Mouse (Mus musculus) midbrain, embryonic 10.5 days (tissue): Measurements from ENCODE around the gene Gnai2. TPM values are rescaled to one million over a fixed set of nuclear protein-coding genes. Genes with fewer than 3 reads are reported as not detected.

Experiments
- DNase-seq: peaks from one replicate; pipeline ENCODE4 v3.0.0-alpha.2; 2017; ENCODE audit warnings: low spot score
- H3K27ac ChIP-seq: fragments of 300-500 bp; sonication (generic); replicated peaks from 2 replicates; pipeline ENCODE4 v1.5.1; 2016; ENCODE audit warnings: mild to moderate bottlenecking
- H3K27me3 ChIP-seq: fragments of 300-500 bp; sonication (generic); 2 replicates; pipeline ENCODE4 v1.6.1; 2016; ENCODE audit warnings: low read depth, mild to moderate bottlenecking; ENCODE audit not compliant: poor library complexity, severe bottlenecking
- H3K36me3 ChIP-seq: fragments of 300-500 bp; sonication (generic); 2 replicates; pipeline ENCODE4 v1.6.1; 2016; ENCODE audit warnings: mild to moderate bottlenecking, moderate library complexity
- H3K4me1 ChIP-seq: fragments of 300-500 bp; sonication (generic); 2 replicates; pipeline ENCODE4 v1.6.1; 2016
- H3K4me3 ChIP-seq: fragments of 300-500 bp; sonication (generic); 2 replicates; pipeline ENCODE4 v1.5.1; 2016; ENCODE audit warnings: mild to moderate bottlenecking, moderate library complexity
- H3K9me3 ChIP-seq: fragments of 300-500 bp; sonication (generic); replicated peaks from 2 replicates; pipeline ENCODE4 v1.6.1; 2016; ENCODE audit warnings: mild to moderate bottlenecking
- WGBS: fragments of 180-500 bp; shearing (Covaris S2); methylation state at CpG from one replicate; pipeline ENCODE4 v1.1.7; 2016; 5-methylcytosine and 5-hydroxymethylcytosine counted together
- polyA plus RNA-seq: library from polyadenylated mRNA; unstranded; fragments of >200 nt; fragmentation: Nextera tagmentation; extraction: Ambion mirVana; gene quantifications from 2 replicates; pipeline ENCODE4 v1.2.1, GENCODE M21; 2016

Gnai2 gene
- polyA plus RNA-seq, 1 experiment from 2014 or later, result 629 TPM

DNA sequence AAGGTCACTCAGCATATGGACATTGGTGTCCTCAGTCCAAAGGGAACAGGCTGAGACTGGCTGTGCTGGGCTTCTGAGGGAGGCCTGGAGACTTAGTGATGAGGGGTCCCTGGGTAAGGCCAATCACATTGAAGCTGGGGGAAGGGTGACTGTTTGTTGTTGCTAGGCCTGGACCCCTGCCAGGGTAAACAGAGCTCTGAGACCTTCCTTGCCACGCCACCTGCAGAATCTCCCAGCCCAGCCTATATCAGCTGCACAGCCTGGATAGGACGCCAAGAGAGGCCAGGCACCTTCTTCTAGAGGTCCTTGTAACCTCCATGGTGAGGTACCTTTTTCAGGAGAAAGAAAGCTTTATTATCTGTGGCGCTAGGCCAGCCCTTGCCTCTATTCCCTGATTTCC, 33.7 kb upstream of the Gnai2 start:
- Histone ChIP-seq H3K27me3 (peaks cover 55% of the 10 kb centered on the region), H3K9me3 (no peaks in the 10 kb centered on the region), H3K4me3 (no peak overlapping the region), H3K36me3 (no peaks in the 10 kb centered on the region), H3K27ac (no peak overlapping the region; the same call in 1 of the 2 replicates), H3K4me1 (peaks cover 64% of the 10 kb centered on the region)
- DNase-seq, result no peak
- WGBS, result 64% methylated on average over 3 of the region's 3 CpGs

- H3K4me1 ChIP-seq, result peaks cover 73% of the 10 kb centered on the region
- 21% methylated on average over 8 of the region's 8 CpGs for WGBS
- H3K27me3 ChIP-seq, result peaks cover 51% of the 10 kb centered on the region
- peak overlapping the region; percentile 84 for H3K27ac ChIP-seq
- peak; percentile 38 for DNase-seq
- peak overlapping the region; percentile 65 for H3K4me3 ChIP-seq
- H3K9me3 ChIP-seq, result no peaks in the 10 kb centered on the region
- no peaks in the 10 kb centered on the region for H3K36me3 ChIP-seq
Observed at GRCm38 (mm10) chr9:107668011-107668410, 32.8 kb upstream of the Gnai2 start.

- Histone ChIP-seq H3K27ac (peak overlapping the region; percentile 84), H3K9me3 (no peaks in the 10 kb centered on the region), H3K4me1 (peaks cover 81% of the 10 kb centered on the region), H3K36me3 (no peaks in the 10 kb centered on the region), H3K4me3 (peak overlapping the region; percentile 65), H3K27me3 (peaks cover 51% of the 10 kb centered on the region)
- DNase-seq, result peak; percentile 87
- WGBS, result under 1% methylated on average over 24 of the region's 24 CpGs
Observed at GRCm38 (mm10) chr9:107667219-107667618, 32.1 kb upstream of the Gnai2 start.

DNA sequence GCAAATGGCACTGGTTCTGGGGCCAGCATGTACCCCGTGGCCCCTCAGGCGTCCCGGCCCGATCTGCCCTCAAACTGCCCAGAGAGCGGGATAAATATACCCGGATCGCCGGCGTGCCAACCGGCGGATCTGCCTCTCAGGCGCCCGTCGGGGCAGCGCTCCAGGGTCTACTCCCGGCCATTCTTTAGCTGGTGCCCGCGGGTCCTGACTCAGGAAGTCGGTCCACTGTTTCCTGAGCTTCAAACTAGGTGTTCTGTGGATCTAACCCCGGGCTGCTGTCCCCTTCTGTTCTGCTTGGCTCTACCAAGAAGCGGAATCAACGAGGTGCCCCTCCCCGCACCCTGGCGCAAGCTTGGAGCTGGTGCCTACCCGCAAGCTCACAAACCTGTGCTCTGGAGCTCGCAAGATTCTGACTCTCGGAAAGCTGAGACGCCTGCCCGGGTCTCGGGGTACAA, 31.6 kb upstream of the Gnai2 start:
- Histone ChIP-seq H3K36me3 (no peaks in the 10 kb centered on the region), H3K4me1 (peaks cover 82% of the 10 kb centered on the region), H3K27me3 (peaks cover 51% of the 10 kb centered on the region), H3K27ac (peak overlapping the region; percentile 84), H3K9me3 (no peaks in the 10 kb centered on the region), H3K4me3 (peak overlapping the region; percentile 65)
- under 1% methylated on average over 30 of the region's 30 CpGs for WGBS
- no peak for DNase-seq

- Histone ChIP-seq H3K4me1 (peaks cover 78% of the 10 kb centered on the region), H3K27me3 (peaks cover 51% of the 10 kb centered on the region), H3K36me3 (no peaks in the 10 kb centered on the region), H3K4me3 (peak overlapping the region; percentile 65), H3K27ac (no peak overlapping the region), H3K9me3 (no peaks in the 10 kb centered on the region)
- no peak for DNase-seq
- WGBS, result 88% methylated on average over 7 of the region's 7 CpGs
Observed at GRCm38 (mm10) chr9:107665308-107665707, 30.1 kb upstream of the Gnai2 start.

DNA sequence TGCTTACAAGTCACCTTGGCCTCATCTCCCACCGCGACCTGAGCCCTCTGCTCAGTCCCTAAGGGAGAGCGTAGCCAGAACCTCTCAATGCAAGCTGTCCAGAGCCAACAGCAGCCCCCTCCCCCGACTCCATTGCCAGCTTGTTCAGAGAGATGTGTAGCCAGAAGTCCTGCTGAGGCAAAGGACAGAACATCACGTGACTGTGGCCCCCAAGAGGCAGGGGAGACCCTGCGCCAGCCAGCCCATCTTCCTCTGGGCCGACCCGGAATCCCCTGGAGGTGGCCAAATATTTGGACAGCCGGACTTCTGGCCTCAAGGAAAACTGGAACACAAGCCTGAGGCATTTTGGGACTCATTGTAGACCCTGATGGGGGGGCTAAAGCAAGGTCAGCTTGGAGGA, 28.4 kb upstream of the Gnai2 start:
- peaks cover 66% of the 10 kb centered on the region for H3K4me1 ChIP-seq
- peaks cover 3% of the 10 kb centered on the region; the same call in 1 of the 2 replicates for H3K36me3 ChIP-seq
- DNase-seq, result peak; percentile 49
- no peaks in the 10 kb centered on the region for H3K9me3 ChIP-seq
- peaks cover 48% of the 10 kb centered on the region for H3K27me3 ChIP-seq
- peak overlapping the region; percentile 72 for H3K27ac ChIP-seq
- 42% methylated on average over 9 of the region's 9 CpGs for WGBS
- no peak overlapping the region; the same call in 1 of the 2 replicates for H3K4me3 ChIP-seq

GRCm38 (mm10) chr9:107662342-107662741, 27.2 kb upstream of the Gnai2 start:
- peaks cover 59% of the 10 kb centered on the region for H3K4me1 ChIP-seq
- H3K27me3 ChIP-seq, result peaks cover 36% of the 10 kb centered on the region
- DNase-seq, result no peak
- peaks cover 6% of the 10 kb centered on the region; the same call in 1 of the 2 replicates for H3K36me3 ChIP-seq
- WGBS, result 91% methylated on average over 8 of the region's 8 CpGs
- no peak overlapping the region for H3K4me3 ChIP-seq
- H3K9me3 ChIP-seq, result no peaks in the 10 kb centered on the region
- peak overlapping the region; percentile 72 for H3K27ac ChIP-seq

- H3K36me3 ChIP-seq, result peaks cover 12% of the 10 kb centered on the region; the same call in 1 of the 2 replicates
- peaks cover 21% of the 10 kb centered on the region for H3K27me3 ChIP-seq
- H3K4me3 ChIP-seq, result no peak overlapping the region
- no peak for DNase-seq
- peaks cover 46% of the 10 kb centered on the region for H3K4me1 ChIP-seq
- H3K9me3 ChIP-seq, result no peaks in the 10 kb centered on the region
- H3K27ac ChIP-seq, result no peak overlapping the region
- 86% methylated on average over 3 of the region's 3 CpGs for WGBS
Observed at GRCm38 (mm10) chr9:107660777-107661176, 25.6 kb upstream of the Gnai2 start.

- peak overlapping the region; percentile 55; the same call in 1 of the 2 replicates for H3K27ac ChIP-seq
- H3K27me3 ChIP-seq, result peaks cover 13% of the 10 kb centered on the region
- H3K4me3 ChIP-seq, result 0 out of 2 replicates have a peak overlapping the region, but pooled peaks have one; percentile 7
- H3K4me1 ChIP-seq, result peaks cover 38% of the 10 kb centered on the region
- no peaks in the 10 kb centered on the region for H3K9me3 ChIP-seq
- 89% methylated on average over 3 of the region's 3 CpGs for WGBS
- peaks cover 12% of the 10 kb centered on the region; the same call in 1 of the 2 replicates for H3K36me3 ChIP-seq
- DNase-seq, result no peak
Observed at GRCm38 (mm10) chr9:107659961-107660360, 24.8 kb upstream of the Gnai2 start.

- DNase-seq, result no peak
- 92% methylated on average over 10 of the region's 10 CpGs for WGBS
- peaks cover 35% of the 10 kb centered on the region for H3K4me1 ChIP-seq
- peak overlapping the region; percentile 55; the same call in 1 of the 2 replicates for H3K27ac ChIP-seq
- 0 out of 2 replicates have a peak overlapping the region, but pooled peaks have one; percentile 7 for H3K4me3 ChIP-seq
- no peaks in the 10 kb centered on the region for H3K9me3 ChIP-seq
- H3K27me3 ChIP-seq, result 0 out of 2 replicates have a peak, but pooled peaks cover 10% of the 10 kb centered on the region
- H3K36me3 ChIP-seq, result peaks cover 12% of the 10 kb centered on the region; the same call in 1 of the 2 replicates
Observed at GRCm38 (mm10) chr9:107659551-107659950, 24.4 kb upstream of the Gnai2 start.

DNA sequence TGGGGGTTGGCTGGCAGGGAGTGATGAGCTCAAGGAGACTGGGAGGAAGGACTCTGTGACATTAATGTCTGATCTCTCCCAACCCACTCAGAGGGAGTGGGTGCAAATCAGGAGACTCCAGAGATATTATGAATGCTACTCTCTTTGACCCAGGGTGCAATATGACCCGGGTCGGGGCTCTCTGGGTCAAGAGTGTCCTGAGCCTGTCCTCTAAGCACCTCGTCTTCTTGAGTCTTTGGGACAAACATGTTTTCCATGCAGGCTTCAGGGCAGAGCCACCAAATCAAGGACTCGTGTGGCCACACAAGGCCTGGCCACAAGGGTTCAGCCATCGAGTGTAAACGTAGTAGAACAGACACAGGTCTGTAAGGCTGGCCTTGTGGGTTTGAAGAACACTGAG, 22.9 kb upstream of the Gnai2 start:
- Histone ChIP-seq H3K27ac (no peak overlapping the region), H3K4me3 (no peak overlapping the region), H3K4me1 (peaks cover 24% of the 10 kb centered on the region), H3K9me3 (no peaks in the 10 kb centered on the region), H3K27me3 (0 out of 2 replicates have a peak, but pooled peaks cover 10% of the 10 kb centered on the region), H3K36me3 (peaks cover 12% of the 10 kb centered on the region; the same call in 1 of the 2 replicates)
- 89% methylated on average over 6 of the region's 6 CpGs for WGBS
- no peak for DNase-seq

DNA sequence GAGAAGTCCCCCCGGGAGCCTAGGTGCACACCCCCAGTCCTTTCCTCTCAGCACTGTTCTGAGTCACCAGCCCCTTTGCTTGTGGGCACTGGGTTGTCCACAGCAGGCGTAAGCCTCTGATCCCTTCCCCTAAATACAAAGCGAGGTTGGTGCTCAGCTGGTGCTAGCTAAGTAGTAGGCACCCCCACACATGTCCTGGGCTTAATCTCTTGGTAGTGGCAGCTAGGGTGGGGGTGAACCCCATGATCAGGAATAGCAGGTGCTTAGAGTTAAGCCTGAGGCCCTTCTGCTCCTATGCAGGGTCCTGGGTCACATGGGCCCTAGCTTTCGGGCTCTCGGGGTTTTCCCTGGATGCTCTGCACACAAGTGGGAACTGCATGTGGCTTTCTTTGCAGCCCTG, 22.0 kb upstream of the Gnai2 start:
- no peak for DNase-seq
- Histone ChIP-seq H3K36me3 (peaks cover 12% of the 10 kb centered on the region; the same call in 1 of the 2 replicates), H3K9me3 (no peaks in the 10 kb centered on the region), H3K27ac (no peak overlapping the region), H3K27me3 (0 out of 2 replicates have a peak, but pooled peaks cover 10% of the 10 kb centered on the region), H3K4me1 (peaks cover 15% of the 10 kb centered on the region), H3K4me3 (no peak overlapping the region)
- WGBS, result 87% methylated on average over 5 of the region's 5 CpGs

DNA sequence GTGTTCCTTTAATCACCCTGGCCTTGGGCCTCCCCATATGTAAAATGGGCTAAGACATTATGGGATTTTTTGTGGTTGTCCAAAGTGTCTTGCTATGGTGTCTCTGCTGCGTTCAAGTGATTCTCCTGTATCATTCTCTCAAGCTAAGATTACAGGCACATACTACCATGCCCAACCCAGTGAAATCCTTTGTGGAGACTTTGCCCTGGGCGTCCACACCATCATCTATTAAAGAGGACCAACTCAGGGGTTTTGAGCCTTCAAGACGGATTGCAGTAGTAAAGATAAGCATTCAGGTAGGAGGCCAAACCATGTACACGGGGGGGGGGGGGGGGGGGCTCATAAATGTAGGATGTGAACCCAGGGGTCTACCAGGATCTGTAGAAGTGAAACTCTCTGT, 19.4 kb upstream of the Gnai2 start:
- 77% methylated on average over 4 of the region's 4 CpGs for WGBS
- Histone ChIP-seq H3K4me3 (no peak overlapping the region), H3K27ac (no peak overlapping the region)

More for the DNA sequence above, 19.4 kb upstream of the Gnai2 start:
- peaks cover 12% of the 10 kb centered on the region; the same call in 1 of the 2 replicates for H3K36me3 ChIP-seq
- H3K4me1 ChIP-seq, result peaks cover 30% of the 10 kb centered on the region
- no peak for DNase-seq
- H3K9me3 ChIP-seq, result no peaks in the 10 kb centered on the region
- 0 out of 2 replicates have a peak, but pooled peaks cover 3% of the 10 kb centered on the region for H3K27me3 ChIP-seq
